Mouse (Mus musculus) cerebellum, adult 8-10 months (tissue): Measurements from ENCODE around the gene Usp3.
A peak's percentile ranks its signal among the peaks of the same experiment; 100 is the strongest.

ENCODE experiments used
- DNase-seq: peaks from one replicate; pipeline ENCODE4 v3.0.0; 2022

Usp3 gene

GRCm38 (mm10) chr9:66561496-66561895 lies 31.4 kb downstream of the Usp3 start:
- DNase-seq: no peak

DNA sequence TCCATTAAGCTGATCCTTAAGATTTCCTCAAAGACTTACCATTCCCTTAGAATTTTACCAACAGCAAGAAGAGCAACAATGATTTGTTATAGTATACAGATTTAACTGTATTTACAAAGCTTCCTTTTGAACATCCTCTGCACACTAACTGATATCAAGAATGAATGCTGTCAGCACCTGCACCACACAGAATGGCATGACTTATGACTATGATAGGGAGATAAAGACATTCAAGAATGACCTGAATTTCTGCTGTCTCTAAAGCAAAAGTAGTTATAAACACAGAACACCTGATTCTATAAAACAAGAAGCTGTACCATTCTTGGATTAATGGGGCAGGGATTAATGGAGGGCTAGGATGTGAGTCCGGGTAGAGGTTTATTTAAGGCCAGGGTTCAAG lies 32.2 kb downstream of the Usp3 start:
- no peak for DNase-seq

DNA sequence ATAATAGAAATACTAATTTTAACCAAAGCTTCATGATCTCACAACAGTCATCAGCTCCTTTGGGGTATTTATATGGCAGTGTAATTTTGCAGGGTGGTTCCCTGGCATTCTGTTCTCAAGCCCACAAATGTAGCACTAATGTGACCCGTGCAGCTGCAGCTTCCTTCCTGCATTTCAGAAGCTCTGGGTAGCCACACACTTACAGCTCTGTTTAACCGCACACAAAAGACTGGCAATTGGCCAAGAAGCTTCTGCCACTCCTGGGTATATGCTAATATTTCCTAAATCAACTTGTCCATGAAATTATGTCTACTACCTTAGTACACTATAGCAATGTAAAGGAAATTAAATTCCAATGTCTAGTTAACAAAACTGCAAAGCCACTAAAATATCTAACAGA lies 32.6 kb downstream of the Usp3 start:
- DNase-seq: no peak

GRCm38 (mm10) chr9:66558971-66559370 lies 34.0 kb downstream of the Usp3 start:
- DNase-seq: no peak

GRCm38 (mm10) chr9:66542785-66543184 lies 50.2 kb downstream of the Usp3 start:
- no peak for DNase-seq

- no peak for DNase-seq
These were observed 71.3 kb downstream of the Usp3 start for GRCm38 (mm10) chr9:66521595-66521994.

- DNase-seq: no peak
These were observed 72.6 kb downstream of the Usp3 start for GRCm38 (mm10) chr9:66520299-66520698.

GRCm38 (mm10) chr9:66518901-66519300 lies 74.0 kb downstream of the Usp3 start:
- DNase-seq: no peak

GRCm38 (mm10) chr9:66518251-66518650 lies 74.7 kb downstream of the Usp3 start:
- no peak for DNase-seq

DNA sequence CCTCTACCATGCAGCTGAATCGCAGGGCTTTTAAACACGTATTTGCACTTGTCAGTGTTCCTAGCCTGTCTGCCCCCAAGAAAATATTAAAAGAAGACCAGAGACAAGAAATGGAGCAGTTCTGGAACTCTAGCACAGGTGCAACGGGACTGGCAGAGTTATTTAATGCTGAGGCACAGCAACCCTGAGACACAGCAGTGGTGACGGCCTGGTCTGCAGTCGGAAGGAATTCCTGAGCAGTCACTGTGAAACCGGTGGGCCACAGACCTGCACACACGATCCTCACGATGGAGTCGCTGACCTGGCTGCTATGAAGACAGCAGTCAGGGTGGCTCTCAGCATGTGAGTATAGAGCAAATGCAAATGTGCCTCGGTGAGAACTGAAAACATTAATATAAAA lies 75.2 kb downstream of the Usp3 start:
- no peak for DNase-seq

GRCm38 (mm10) chr9:66516296-66516940 lies 76.5 kb downstream of the Usp3 start:
- peak; percentile 63 for DNase-seq

GRCm38 (mm10) chr9:66515680-66516210 lies 77.2 kb downstream of the Usp3 start:
- DNase-seq: no peak

DNA sequence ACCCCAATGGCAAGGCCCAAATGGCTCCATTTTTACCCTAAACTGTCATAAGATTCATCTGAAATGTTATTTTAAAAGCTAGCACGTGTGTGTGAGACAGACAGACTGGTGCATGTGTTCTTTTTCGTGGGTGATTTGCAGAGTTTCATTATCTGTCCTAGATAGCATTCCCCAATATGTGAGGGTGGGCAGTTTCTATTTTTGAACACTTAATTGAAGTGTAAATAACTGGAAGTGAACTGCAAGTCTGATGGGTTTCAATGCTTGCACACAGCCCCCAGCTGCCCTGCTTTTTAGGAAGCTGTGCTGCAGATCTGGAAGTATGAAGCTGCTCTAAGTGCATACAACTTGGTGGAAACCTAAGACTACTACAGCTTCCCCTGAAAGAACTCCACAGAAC lies 77.8 kb downstream of the Usp3 start:
- no peak for DNase-seq

DNA sequence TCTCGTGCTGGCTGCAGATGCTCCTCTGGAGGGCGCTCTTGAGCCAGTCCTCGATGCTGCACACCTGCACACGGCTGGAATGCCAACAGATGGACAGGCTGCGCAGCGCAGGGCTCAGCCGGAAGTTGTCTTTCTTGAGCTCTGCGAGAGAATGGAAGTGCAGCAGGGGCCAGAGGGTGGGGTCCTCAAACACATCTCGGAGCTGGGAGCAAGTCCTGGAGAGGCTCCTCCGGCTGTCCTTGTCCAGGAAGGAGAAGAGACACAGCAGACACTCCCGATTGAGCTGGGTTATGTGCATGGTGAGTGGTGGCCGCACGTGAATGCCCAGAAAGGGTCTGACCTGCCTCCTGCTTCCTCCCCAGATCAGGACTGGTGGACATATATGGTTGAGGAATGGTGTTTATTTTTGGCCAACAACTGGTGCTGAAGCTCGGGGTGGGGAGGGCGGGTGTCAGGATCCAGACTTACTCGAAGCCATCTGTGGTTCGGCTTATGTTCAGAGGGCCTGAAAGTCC lies 78.6 kb downstream of the Usp3 start, which contains the start of gene Fbxl22:
Gene Fbxl22, minus strand, starts transcription at position 338 of the 515 bp plus-strand sequence.
- DNase-seq: peak; percentile 67

GRCm38 (mm10) chr9:66513661-66514255 lies 79.2 kb downstream of the Usp3 start:
- no peak for DNase-seq

DNA sequence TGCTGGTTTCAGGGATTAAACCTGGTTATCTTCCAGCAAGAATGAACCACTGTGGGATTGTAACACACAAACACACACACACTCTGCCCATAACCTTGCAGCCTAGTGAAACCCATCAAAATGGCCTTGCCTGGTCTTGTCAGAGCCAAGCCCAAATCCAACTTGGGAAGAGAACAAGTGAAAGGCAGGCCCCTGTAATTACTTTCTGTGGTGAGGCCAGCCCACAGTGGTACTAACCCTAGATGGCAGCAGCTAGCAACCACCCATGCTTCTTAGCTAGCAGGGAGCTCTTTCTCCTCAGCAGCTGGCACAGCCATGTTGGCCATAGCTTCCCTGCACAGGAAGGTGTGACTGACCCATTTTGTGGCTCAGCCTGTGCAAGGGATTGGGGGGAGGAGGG lies 79.8 kb downstream of the Usp3 start:
- DNase-seq: no peak

GRCm38 (mm10) chr9:66512351-66512671 lies 80.6 kb downstream of the Usp3 start:
- peak; percentile 75 for DNase-seq

DNA sequence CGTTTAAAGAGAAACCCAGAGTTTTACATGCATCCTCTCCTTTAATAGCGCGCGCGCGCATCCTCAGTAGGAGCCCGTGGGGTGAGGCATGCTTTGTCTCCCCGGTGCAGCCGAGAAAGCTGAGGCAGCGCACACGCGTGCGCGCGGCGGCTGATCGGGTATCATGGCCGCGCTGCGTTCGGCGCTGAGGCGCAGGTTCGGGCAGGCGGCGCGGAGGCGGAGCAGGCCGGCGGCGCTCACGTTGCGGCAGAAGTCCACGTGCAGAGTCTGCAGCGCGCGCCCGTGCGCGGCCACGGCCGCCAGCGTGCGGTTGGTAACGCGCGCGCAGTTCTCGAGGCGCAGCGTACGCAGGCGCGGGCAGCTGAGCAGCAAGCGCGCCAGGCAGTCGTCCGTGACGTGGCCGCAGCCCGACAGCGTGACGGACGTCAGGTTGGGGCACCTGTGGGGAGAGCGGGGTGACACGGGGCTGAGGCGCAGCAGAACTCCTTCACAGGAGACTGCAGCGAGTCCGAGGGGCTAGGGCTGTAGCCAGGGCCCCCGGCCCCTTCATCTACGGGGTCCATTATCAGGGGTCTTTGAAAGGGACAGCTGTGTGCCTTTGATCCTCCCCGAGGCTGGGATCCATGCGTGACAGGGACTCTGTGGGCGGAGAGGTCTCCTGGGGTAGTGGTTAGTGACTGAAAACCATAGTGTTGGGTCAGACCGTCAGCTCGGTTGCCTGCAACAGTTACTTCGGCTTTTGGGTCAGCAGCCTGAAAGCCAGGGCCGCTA lies 81.2 kb downstream of the Usp3 start:
- DNase-seq: peak; percentile 94

- peak; percentile 49 for DNase-seq
These were observed 82.0 kb downstream of the Usp3 start for GRCm38 (mm10) chr9:66510944-66511343.

GRCm38 (mm10) chr9:66510351-66510841 lies 82.5 kb downstream of the Usp3 start:
- peak; percentile 70 for DNase-seq

GRCm38 (mm10) chr9:66508890-66509399 lies 84.0 kb downstream of the Usp3 start:
- DNase-seq: no peak

- no peak for DNase-seq
These were observed 85.3 kb downstream of the Usp3 start for GRCm38 (mm10) chr9:66507684-66508083.

DNA sequence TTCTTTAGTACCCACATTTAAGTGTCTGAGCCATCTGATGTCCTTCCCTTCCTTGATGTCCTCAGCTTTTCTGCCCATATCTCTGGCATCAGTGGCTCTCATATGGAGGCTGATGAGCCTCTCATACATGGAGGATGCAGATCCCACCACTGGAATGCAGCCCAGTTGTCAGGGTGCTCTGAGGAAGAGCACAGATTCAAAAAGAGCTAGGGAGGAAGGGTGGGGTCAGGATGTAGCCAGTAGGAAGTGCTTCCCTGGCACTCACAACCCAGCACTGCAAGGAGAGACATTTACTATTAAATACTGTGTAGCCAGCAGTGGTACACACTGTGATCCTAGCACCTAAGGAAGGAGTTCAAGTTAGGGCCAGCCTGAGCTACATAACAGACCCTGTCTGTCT lies 86.5 kb downstream of the Usp3 start:
- no peak for DNase-seq
